In the genomic region with DNA sequence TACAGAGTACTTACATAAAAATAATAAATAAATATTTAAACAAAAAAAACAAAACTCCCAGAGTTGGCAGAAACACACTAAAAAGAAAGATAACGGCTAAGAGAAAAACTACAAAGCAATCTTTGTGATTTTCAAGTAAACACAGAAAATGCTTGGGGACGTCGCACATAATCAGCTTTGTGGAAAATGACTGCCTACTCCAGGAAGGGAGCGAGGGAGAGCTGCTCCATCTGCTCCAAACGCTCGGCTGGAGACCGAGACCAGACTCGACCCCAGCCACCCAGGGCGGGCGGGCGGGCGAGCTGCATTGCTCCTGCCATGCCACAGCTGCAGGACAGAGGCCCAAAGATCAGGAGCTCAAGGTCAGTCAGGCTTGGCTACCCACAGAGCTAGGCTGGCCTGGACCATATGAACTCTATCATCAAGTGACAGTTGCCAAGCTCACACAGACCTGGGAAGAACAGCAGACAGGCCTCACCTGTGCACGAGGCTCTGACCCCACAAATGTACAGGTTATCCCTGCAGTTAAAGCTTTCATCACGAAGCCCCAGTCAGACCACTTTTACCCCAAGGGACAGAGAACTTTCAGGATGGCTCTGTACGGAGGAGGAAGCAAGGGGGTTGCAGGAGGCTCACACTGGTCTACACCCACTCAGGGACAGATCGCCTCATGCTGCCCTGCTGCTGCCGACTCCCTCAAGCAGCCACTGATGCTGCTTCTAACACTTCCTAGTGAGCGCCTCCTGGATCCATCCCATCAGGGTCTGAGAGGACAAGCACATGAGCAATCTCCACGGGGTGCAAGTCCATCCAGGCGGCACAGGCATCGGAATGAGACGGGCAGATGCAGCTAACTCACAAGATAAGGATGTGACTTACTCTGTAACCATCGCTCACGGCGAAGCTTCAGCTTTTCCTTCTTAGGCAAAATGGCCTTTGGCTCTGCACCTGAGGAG, we compare ENCODE assay signal across 20 mouse cellular contexts. TPM values are rescaled to one million over a fixed set of nuclear protein-coding genes. Genes with fewer than 3 reads are reported as not detected.
A peak's percentile ranks its signal among the peaks of the same experiment; 100 is the strongest.
DNase-seq lines count a peak whose midpoint lies in the region; ATAC-seq lines count a peak whose summit lies in the region.
"Had no signal": no experiment of that assay in that cellular context is flagged by ENCODE, and none has a peak within 500 bp of the region (broad histone marks: within the 10 kb centered on the region; RNA-seq: fewer than 3 reads in every experiment).

No protein-coding gene starts in this region.

- no peak overlapping the region for H3K4me2 ChIP-seq in kidney, embryonic 14.5 days (replicated peaks; ENCODE audit: low read depth, low read length)
- H3K4me2 ChIP-seq in limb, embryonic 13.5 days (replicated peaks): no peak overlapping the region
- H3K4me2 ChIP-seq: heart, embryonic 12.5 days; hindbrain, embryonic 13.5 days; liver, embryonic 12.5 days; midbrain, embryonic 12.5 days had no signal

- H3K27me3 ChIP-seq in kidney, embryonic 14.5 days (ENCODE audit: control insufficient read depth, insufficient read depth, low read length): no peaks in the 10 kb centered on the region
- H3K27me3 ChIP-seq in limb, embryonic 13.5 days: no peaks in the 10 kb centered on the region
- no peaks in the 10 kb centered on the region for H3K27me3 ChIP-seq in limb, embryonic 10.5 days (ENCODE audit: low read depth, poor library complexity, severe bottlenecking)
- H3K27me3 ChIP-seq: heart, embryonic 12.5 days; hindbrain, embryonic 13.5 days; liver, embryonic 12.5 days; midbrain, embryonic 12.5 days; Patski had no signal

- peaks cover 47% of the 10 kb centered on the region for H3K36me3 ChIP-seq in kidney, embryonic 14.5 days (ENCODE audit: control insufficient read depth, insufficient read depth, low read length)
- H3K36me3 ChIP-seq in limb, embryonic 13.5 days: peaks cover 86% of the 10 kb centered on the region
- H3K36me3 ChIP-seq in limb, embryonic 10.5 days: peaks cover 87% of the 10 kb centered on the region

- H3K9me3 ChIP-seq in kidney, embryonic 14.5 days (ENCODE audit: control insufficient read depth, low read length): no peaks in the 10 kb centered on the region
- H3K9me3 ChIP-seq in limb, embryonic 13.5 days: no peaks in the 10 kb centered on the region
- no peaks in the 10 kb centered on the region for H3K9me3 ChIP-seq in limb, embryonic 10.5 days (replicated peaks)
- H3K9me3 ChIP-seq: embryonic facial prominence, embryonic 10.5 days; heart, embryonic 12.5 days; hindbrain, embryonic 13.5 days; liver, embryonic 12.5 days; midbrain, embryonic 12.5 days had no signal

- no peak overlapping the region for H3K9ac ChIP-seq in kidney, embryonic 14.5 days (ENCODE audit: low read depth, low read length)
- H3K9ac ChIP-seq in limb, embryonic 13.5 days: peak overlapping the region; percentile 39; the same call in 1 of the 2 replicates
- H3K9ac ChIP-seq: heart, embryonic 12.5 days; hindbrain, embryonic 13.5 days; liver, embryonic 12.5 days; midbrain, embryonic 12.5 days had no signal

- no peak overlapping the region for H3K27ac ChIP-seq in kidney, embryonic 14.5 days (ENCODE audit: low read depth, low read length)
- no peak overlapping the region for H3K27ac ChIP-seq in limb, embryonic 13.5 days
- H3K27ac ChIP-seq in limb, embryonic 10.5 days: no peak overlapping the region
- H3K27ac ChIP-seq: embryonic facial prominence, embryonic 10.5 days; hindbrain, embryonic 13.5 days; liver, embryonic 12.5 days; midbrain, embryonic 12.5 days; stomach, postnatal 0 days had no signal

- 64% methylated on average over 25 of the region's 25 CpGs for WGBS in kidney, embryonic 14.5 days
- 89% methylated on average over 25 of the region's 25 CpGs for WGBS in limb, embryonic 13.5 days
- 90% methylated on average over 25 of the region's 25 CpGs for WGBS in limb, embryonic 10.5 days

- DNase-seq in cerebellum, adult 18-20 months: peak; percentile 50 to 61
- DNase-seq in cerebellum, postnatal 4 days (ENCODE audit: low spot score in 2 of 2): no peak
- no peak for DNase-seq in kidney, adult 18-20 months
- no peak for DNase-seq in limb, embryonic 10.5 days (ENCODE audit: low spot score)
- peak; percentile 49 to 56 for DNase-seq in cerebellum, postnatal 14 days
- DNase-seq: gastrocnemius, postnatal 10 days; heart, adult 11 months; heart, postnatal 14 days; right cerebral cortex, adult 18-20 months had no signal

- peaks cover 9% of the 10 kb centered on the region; the same call in 1 of the 2 replicates for H3K4me1 ChIP-seq in kidney, embryonic 14.5 days (ENCODE audit: control insufficient read depth, insufficient read depth, low read length)
- H3K4me1 ChIP-seq in limb, embryonic 13.5 days: peaks cover 6% of the 10 kb centered on the region
- peaks cover 13% of the 10 kb centered on the region for H3K4me1 ChIP-seq in limb, embryonic 10.5 days
- H3K4me1 ChIP-seq: midbrain, embryonic 12.5 days had no signal

- H3K4me3 ChIP-seq in kidney, embryonic 14.5 days (ENCODE audit: low read length): no peak overlapping the region
- H3K4me3 ChIP-seq in limb, embryonic 13.5 days: no peak overlapping the region
- H3K4me3 ChIP-seq in limb, embryonic 10.5 days: no peak overlapping the region
- H3K4me3 ChIP-seq: embryonic facial prominence, embryonic 10.5 days; heart, embryonic 12.5 days; hindbrain, embryonic 13.5 days; liver, embryonic 12.5 days; midbrain, embryonic 12.5 days had no signal

- peak; percentile 55; the same call in 1 of the 2 replicates for ATAC-seq in kidney, embryonic 14.5 days (ENCODE audit: low FRiP score, low TSS enrichment)
- no peak for ATAC-seq in limb, embryonic 13.5 days (ENCODE audit: low FRiP score, low read depth)
- ATAC-seq in megakaryocyte, adult 5-6 weeks (ENCODE audit: poor library complexity, severe bottlenecking): no peak
- ATAC-seq: CD4-positive, CD25-positive, alpha-beta regulatory T cell, adult 4 months; liver, embryonic 12.5 days; Patski had no signal

RNA-seq across cellular contexts. Expression of gene Fam207a, which starts 12.3 kb away (rescaled TPM):
- polyA plus RNA-seq in kidney, embryonic 14.5 days (2014; fragmentation: Nextera tagmentation; extraction: Ambion mirVana): 28.8 and 36.5 TPM in 2 replicates
- 40.7 and 43.6 TPM in 2 replicates for polyA plus RNA-seq in limb, embryonic 13.5 days (2015; fragmentation: Nextera tagmentation; extraction: Ambion mirVana)
- 51.0 and 51.8 TPM in 2 replicates for polyA plus RNA-seq in limb, embryonic 10.5 days (2016; fragmentation: Nextera tagmentation; extraction: Ambion mirVana)
- 11.5 and 11.7 TPM in 2 replicates for total RNA-seq in megakaryocyte, adult 5-6 weeks (2015)
- 36.3 and 46.5 TPM in 2 replicates for total RNA-seq in megakaryocyte, adult 5-6 weeks (2017)

RNA-seq across cellular contexts. Expression of gene Itgb2, which starts 26.8 kb away (rescaled TPM):
- 1.1 and 1.3 TPM in 2 replicates for polyA plus RNA-seq in kidney, embryonic 14.5 days (2014; fragmentation: Nextera tagmentation; extraction: Ambion mirVana)
- polyA plus RNA-seq in limb, embryonic 13.5 days (2015; fragmentation: Nextera tagmentation; extraction: Ambion mirVana): 1.2 and 1.3 TPM in 2 replicates
- 0.75 and 0.85 TPM in 2 replicates for polyA plus RNA-seq in limb, embryonic 10.5 days (2016; fragmentation: Nextera tagmentation; extraction: Ambion mirVana)
- total RNA-seq in megakaryocyte, adult 5-6 weeks (2015): 342 TPM in 2 replicates
- total RNA-seq in megakaryocyte, adult 5-6 weeks (2017): 400 and 419 TPM in 2 replicates

Comparison
In these comparisons a context has a peak if more than half of its experiments do, and no peak if none do; other contexts are left out.
1. DNase-seq: peak in cerebellum, adult 18-20 months (2 of 2) and cerebellum, postnatal 14 days (2 of 2); none in cerebellum, postnatal 4 days (0 of 2), kidney, adult 18-20 months (single experiment) and limb, embryonic 10.5 days (single experiment).